Mouse (Mus musculus): ENCODE measurements around the gene Cfap73.
A peak's percentile ranks its signal among the peaks of the same experiment; 100 is the strongest.

Gene Cfap73

GRCm38 (mm10) chr5:120634131-120634530 lies at the start of gene Cfap73:
TSS of gene Cfap73 (minus strand) at chr5:120634235.
- DNase-seq (ENCODE audit: low spot score in 2 of 2), result no peak

GRCm38 (mm10) chr5:120682982-120683771 lies 49.1 kb upstream of the Cfap73 start:
- no peak for DNase-seq (ENCODE audit: low spot score in 2 of 2)

- peak in 1 of 2 experiments; percentile 39 for DNase-seq (ENCODE audit: low spot score in 2 of 2)
Measured at GRCm38 (mm10) chr5:120680918-120681317, 46.9 kb upstream of the Cfap73 start.

- DNase-seq (ENCODE audit: low spot score in 2 of 2), result peak; percentile 92 to 94
Measured at GRCm38 (mm10) chr5:120679676-120680555, 45.9 kb upstream of the Cfap73 start.

GRCm38 (mm10) chr5:120677516-120677915 lies 43.5 kb upstream of the Cfap73 start:
- DNase-seq (ENCODE audit: low spot score in 2 of 2), result no peak

- DNase-seq (ENCODE audit: low spot score in 2 of 2), result no peak
Measured at GRCm38 (mm10) chr5:120674229-120675145, 40.5 kb upstream of the Cfap73 start.

- DNase-seq (ENCODE audit: low spot score in 2 of 2), result peak; percentile 79 to 84
Measured at GRCm38 (mm10) chr5:120673626-120674025, 39.6 kb upstream of the Cfap73 start.

GRCm38 (mm10) chr5:120671865-120672264 lies 37.8 kb upstream of the Cfap73 start:
- no peak for DNase-seq (ENCODE audit: low spot score in 2 of 2)

- no peak for DNase-seq (ENCODE audit: low spot score in 2 of 2)
Measured at GRCm38 (mm10) chr5:120670132-120670531, 36.1 kb upstream of the Cfap73 start.

GRCm38 (mm10) chr5:120668761-120669160 lies 34.7 kb upstream of the Cfap73 start:
- DNase-seq (ENCODE audit: low spot score in 2 of 2), result no peak

GRCm38 (mm10) chr5:120664888-120665287 lies 30.9 kb upstream of the Cfap73 start:
- no peak for DNase-seq (ENCODE audit: low spot score in 2 of 2)

GRCm38 (mm10) chr5:120660816-120661215 lies 26.8 kb upstream of the Cfap73 start:
- DNase-seq (ENCODE audit: low spot score in 2 of 2), result peak in 1 of 2 experiments; percentile 63

- peak; percentile 53 to 63 for DNase-seq (ENCODE audit: low spot score in 2 of 2)
Measured at GRCm38 (mm10) chr5:120656281-120656751, 22.3 kb upstream of the Cfap73 start.

GRCm38 (mm10) chr5:120653873-120654272 lies 19.8 kb upstream of the Cfap73 start:
- DNase-seq (ENCODE audit: low spot score in 2 of 2), result no peak

GRCm38 (mm10) chr5:120652915-120653701 lies 19.1 kb upstream of the Cfap73 start:
- peak; percentile 46 to 56 for DNase-seq (ENCODE audit: low spot score in 2 of 2)

GRCm38 (mm10) chr5:120651230-120651629 lies 17.2 kb upstream of the Cfap73 start:
- no peak for DNase-seq (ENCODE audit: low spot score in 2 of 2)

GRCm38 (mm10) chr5:120649938-120650337 lies 15.9 kb upstream of the Cfap73 start:
- no peak for DNase-seq (ENCODE audit: low spot score in 2 of 2)

- peak; percentile 40 for DNase-seq (ENCODE audit: low spot score in 2 of 2)
Measured at GRCm38 (mm10) chr5:120649374-120649933, 15.4 kb upstream of the Cfap73 start.

- peak; percentile 79 to 82 for DNase-seq (ENCODE audit: low spot score in 2 of 2)
Measured at GRCm38 (mm10) chr5:120648569-120649373, 14.7 kb upstream of the Cfap73 start, which contains the start of gene Rasal1. TSS of gene Rasal1 (plus strand) at chr5:120648812.

Measured in right cerebral cortex, adult 2 months (tissue).